Mouse (Mus musculus) CD4-positive helper T cell, adult 2 months (primary cell): ENCODE data around the gene Egfl8.

ENCODE experiments used
- DNase-seq: peaks from one replicate; pipeline ENCODE4 v3.0.0-alpha.2; 2012; ENCODE audit warnings: low read depth, missing footprints, low spot score

The Egfl8 gene

DNA sequence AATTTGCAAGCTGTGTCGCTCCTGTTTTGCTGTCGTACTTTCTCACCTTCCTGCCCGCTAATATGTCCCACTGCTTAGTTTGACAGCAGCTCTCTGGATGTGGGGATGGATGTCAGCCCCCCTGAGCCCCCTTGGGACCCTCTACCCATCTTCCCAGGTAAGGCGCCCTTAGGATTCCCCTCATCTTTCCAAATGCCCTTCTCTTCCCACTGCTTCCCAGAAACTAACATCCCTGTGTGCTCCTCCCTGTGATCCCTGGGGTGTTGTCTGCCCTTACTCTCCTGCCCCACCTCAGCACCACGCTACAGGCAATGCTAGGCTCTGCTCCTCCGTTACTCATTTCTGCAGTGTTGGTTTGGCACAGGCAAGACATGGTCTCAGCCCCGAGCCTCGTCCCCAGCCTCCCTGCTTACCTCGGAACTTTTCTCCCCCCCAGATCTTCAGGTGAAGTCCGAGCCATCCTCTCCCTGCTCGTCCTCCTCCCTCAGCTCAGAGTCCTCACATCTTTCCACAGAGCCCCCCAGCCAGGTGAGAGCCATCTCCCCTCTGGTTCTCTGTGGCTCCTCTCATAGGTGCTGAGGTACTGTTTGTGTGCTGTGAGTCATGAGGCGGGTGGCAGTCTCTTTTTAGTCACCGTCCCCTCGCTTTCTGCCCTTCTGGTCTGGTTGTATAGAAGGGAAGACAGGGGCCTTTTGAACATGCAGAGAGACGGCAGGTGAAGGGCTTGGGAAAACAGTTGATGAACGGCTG lies 32.5 kb upstream of the Egfl8 start:
- no peak for DNase-seq

- DNase-seq, result peak; percentile 98
These were observed 31.4 kb upstream of the Egfl8 start, which contains the start of gene Atf6b for GRCm38 (mm10) chr17:34646906-34647787. Atf6b (plus strand) TSS chr17:34647146.

- DNase-seq, result no peak
These were observed 30.2 kb upstream of the Egfl8 start for GRCm38 (mm10) chr17:34645831-34646511.

GRCm38 (mm10) chr17:34645256-34645829 lies 29.6 kb upstream of the Egfl8 start:
- no peak for DNase-seq

DNA sequence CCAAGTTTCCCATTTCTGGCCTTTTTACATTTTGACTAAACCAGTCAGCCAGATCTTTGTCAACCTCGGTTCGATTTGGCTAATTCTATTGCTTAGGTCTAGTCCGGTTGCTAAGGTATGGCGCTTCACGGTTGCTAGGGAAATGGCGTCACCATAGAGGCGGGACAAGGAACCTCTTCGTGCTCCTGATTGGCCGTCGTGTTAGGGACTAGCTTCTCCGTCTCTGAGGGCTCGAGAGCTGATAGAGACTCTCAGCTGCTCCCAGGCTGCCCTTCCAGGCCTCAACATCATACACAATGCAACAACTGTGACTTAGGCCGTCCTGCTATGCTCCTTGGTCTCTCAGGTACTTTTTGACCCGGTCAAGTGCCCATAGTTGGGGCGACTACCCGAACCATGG lies 28.8 kb upstream of the Egfl8 start, which contains the start of gene Fkbpl:
TSS of gene Fkbpl (plus strand) at position 157 of the 400 bp plus-strand sequence.
- peak; percentile 96 for DNase-seq

GRCm38 (mm10) chr17:34643944-34644343 lies 28.2 kb upstream of the Egfl8 start:
- DNase-seq, result no peak

DNA sequence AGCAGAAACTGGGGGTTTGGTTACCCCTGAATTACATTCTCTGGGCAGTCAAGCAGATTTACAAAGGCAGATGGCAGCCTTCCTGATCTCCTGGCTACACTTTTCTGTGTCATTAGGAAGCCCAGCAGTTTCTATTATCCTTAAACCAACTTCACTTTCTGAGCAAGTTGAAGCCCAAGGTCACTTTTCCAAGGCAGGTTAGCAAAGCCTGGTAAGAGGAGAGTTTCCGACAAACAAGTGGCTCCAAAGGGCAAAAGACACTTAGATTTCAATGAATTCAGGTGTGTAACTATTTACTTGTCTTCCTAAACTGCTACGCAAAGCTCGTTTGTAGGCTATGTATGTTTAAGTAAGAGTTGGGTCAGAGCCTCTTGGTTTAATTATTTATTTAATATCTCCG lies 27.6 kb upstream of the Egfl8 start:
- DNase-seq, result no peak

- no peak for DNase-seq
These were observed 26.2 kb upstream of the Egfl8 start for GRCm38 (mm10) chr17:34641945-34642344.

- DNase-seq, result no peak
These were observed 25.2 kb upstream of the Egfl8 start for GRCm38 (mm10) chr17:34640778-34641601.

- DNase-seq, result no peak
These were observed 23.9 kb upstream of the Egfl8 start for GRCm38 (mm10) chr17:34639461-34640255.

- DNase-seq, result no peak
These were observed 21.7 kb upstream of the Egfl8 start for GRCm38 (mm10) chr17:34637459-34637858.

GRCm38 (mm10) chr17:34635671-34636070 lies 19.9 kb upstream of the Egfl8 start:
- DNase-seq, result no peak

- DNase-seq, result peak; percentile 75
These were observed 16.5 kb upstream of the Egfl8 start for GRCm38 (mm10) chr17:34632261-34632691.

GRCm38 (mm10) chr17:34631647-34632046 lies 15.9 kb upstream of the Egfl8 start:
- DNase-seq, result no peak

GRCm38 (mm10) chr17:34630761-34631301 lies 15.1 kb upstream of the Egfl8 start:
- peak; percentile 39 for DNase-seq

DNA sequence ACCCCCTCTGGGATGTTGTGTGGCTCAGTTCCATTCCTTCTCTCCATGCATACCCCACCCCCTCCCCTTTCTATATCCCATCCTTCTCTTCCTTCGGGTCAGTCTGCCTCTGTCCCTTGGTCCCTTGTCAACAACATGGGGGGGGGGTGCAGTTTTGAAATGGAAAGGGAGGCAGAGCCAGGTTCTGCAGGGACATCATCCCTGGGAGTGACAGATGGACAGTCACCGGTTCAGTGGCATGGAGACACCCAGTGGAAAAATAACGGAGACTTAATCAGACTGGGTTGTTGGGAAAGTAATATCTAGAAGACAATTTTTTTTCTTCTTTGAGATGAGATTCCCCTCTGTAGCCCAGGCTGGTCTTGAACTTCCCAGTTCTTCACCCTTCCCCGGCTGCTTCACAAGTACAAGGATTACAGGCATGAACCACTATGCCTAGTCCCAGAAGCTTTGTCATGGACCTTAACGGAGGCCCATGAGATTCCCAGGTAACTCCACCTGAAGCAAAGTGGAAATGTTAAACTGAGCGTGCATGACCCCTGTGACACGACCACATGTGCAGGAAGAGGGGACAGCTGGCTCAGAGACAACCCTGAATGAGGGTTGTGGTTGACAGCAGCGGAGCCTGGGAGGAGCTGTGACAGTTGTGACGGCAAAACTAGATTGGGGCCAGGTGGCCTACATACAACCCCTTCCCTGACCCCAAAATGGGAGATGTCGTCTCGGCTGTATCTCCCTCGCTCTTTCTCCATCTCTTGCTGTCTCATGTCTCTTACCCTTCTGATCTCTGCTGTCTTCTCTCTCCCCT lies 14.2 kb upstream of the Egfl8 start:
- DNase-seq, result peak; percentile 76

GRCm38 (mm10) chr17:34629221-34629751 lies 13.5 kb upstream of the Egfl8 start, which contains the start of gene Prrt1:
Prrt1 (plus strand) TSS chr17:34629533.
- peak; percentile 34 for DNase-seq

- peak; percentile 45 for DNase-seq
These were observed 12.8 kb upstream of the Egfl8 start for GRCm38 (mm10) chr17:34628644-34628967.
